Mouse (Mus musculus): Measurements from ENCODE around the gene Atf5. TPM values are rescaled to one million over a fixed set of nuclear protein-coding genes. Genes with fewer than 3 reads are reported as not detected.

Atf5 gene
- polyA plus RNA-seq, 1 experiment from 2014 or later = 5.4 TPM

DNA sequence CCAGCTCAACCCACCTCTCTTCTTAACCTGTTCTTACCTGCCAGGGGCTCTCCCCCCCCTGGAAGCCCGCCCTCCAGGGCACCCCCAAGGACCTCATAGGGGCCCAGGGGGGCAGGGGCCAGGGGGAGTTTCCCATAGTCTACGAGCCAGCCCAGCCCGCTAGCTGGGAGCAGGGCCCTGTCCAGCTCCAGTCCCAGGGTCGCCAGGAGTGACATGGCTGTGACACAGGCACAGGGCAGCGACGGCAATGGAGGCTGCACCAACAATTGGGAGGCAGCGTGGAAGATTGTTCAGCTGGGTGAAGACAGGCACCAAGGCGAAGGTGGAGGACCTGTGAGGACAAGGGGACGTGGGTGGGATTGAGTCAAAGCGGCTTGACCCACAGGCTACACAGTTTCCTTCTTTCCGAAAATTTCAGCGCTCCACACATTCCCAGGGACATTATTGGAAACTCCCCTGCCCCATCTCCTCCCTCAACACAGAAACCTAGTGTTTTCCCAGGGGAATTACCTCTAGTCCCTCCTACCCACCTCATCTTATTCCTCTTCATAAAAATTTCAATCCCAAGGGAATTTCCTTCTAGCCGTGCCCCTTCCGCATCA is 1.4 kb downstream of the Atf5 start:
- Histone ChIP-seq H3K4me3 (peak overlapping the region; percentile 84), H3K4me2 (peak overlapping the region; percentile 88), H3K27me3 (replicated peaks) (no peaks in the 10 kb centered on the region), H3K9me3 (replicated peaks) (no peaks in the 10 kb centered on the region), H3K27ac (peak overlapping the region; percentile 97), H3K4me1 (peaks cover 54% of the 10 kb centered on the region), H3K36me3 (peaks cover 52% of the 10 kb centered on the region), H3K9ac (peak overlapping the region; percentile 97)
- no peak for ATAC-seq
- 44% methylated on average over 14 of the region's 14 CpGs for WGBS (ENCODE audit: insufficient replicate concordance)

DNA sequence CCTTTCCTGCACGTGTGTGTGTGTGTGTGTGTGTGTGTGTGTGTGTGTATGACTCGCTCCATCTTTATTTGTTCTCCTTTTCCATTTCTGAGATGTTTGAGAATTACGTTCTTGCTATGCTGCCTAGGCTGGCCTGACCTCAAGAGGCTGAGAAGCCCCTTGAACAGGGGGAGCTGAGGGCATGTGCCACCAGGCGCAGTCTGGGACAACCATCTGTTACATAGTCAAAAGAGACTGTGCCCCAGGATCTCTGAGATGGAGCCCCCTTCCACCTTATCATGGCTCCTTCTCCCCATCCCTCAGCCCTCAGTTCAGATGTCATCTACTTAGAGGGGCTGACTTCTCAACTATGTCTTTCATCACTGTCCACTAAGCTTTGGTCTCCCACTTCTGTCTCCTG is 2.0 kb downstream of the Atf5 start:
- Histone ChIP-seq H3K27me3 (replicated peaks) (no peaks in the 10 kb centered on the region), H3K4me1 (peaks cover 48% of the 10 kb centered on the region), H3K9me3 (replicated peaks) (no peaks in the 10 kb centered on the region), H3K4me2 (peak overlapping the region; percentile 88), H3K36me3 (peaks cover 45% of the 10 kb centered on the region), H3K4me3 (0 out of 2 replicates have a peak overlapping the region, but pooled peaks have one; percentile 84), H3K27ac (0 out of 2 replicates have a peak overlapping the region, but pooled peaks have one; percentile 97), H3K9ac (no peak overlapping the region)
- no peak for ATAC-seq
- WGBS (ENCODE audit: insufficient replicate concordance) = 80% methylated on average over 3 of the region's 4 CpGs

DNA sequence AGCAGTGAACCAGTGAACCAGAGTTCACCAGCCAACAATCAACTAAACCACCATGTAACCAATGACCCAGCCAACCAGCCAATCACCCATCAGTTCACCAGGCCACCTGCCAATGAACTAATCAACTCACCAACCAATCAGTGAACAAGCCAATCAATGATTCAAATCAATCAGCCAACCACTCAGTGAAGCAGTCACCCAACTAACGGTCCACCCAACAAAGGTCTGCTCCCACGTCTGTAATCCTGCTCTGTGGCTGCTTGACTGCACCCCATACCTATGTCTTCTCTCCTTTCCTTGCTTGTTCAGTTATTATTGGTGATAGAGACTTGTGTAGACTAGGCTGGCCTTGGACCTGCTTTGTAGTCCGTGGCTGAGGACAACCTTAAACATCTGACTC is 2.5 kb downstream of the Atf5 start:
- Histone ChIP-seq H3K27ac (no peak overlapping the region), H3K4me3 (no peak overlapping the region)

DNA sequence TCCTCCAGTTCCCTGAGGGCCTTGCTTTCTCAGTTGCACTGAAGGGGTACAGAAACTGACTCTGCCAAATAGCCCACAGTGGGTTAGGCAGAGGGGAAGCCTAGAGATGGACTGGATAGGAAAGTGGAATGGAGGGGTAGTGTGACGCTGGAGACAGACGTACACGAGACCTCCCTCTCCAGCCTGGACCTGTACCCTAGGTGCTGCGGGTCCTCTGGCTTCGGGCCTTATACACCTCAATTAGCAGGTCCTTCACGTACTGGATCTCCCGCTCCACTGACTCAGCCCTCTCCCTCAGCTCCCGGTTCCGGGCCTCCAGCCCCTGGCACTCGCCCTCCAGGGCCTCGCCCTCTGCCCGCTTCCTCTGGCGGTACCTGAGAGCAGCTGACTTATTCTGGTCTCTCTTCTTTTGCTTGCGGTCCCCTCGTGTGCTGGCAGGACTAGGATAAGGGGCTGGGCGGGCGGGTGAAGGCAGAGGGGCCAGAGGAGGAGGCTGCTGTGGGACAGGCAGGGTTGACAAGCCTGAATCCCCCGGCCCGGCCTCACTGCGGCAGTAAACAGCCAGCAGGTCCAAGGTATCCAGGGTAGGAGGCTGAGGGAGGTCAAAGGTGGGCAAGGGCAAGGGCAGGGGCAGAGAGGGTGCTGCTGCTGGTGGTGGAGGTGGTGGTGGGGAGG is 3.7 kb downstream of the Atf5 start:
- ATAC-seq = no peak
- Histone ChIP-seq H3K9ac (no peak overlapping the region), H3K4me1 (peaks cover 32% of the 10 kb centered on the region), H3K9me3 (replicated peaks) (no peaks in the 10 kb centered on the region), H3K4me3 (no peak overlapping the region), H3K36me3 (peaks cover 34% of the 10 kb centered on the region), H3K27me3 (replicated peaks) (no peaks in the 10 kb centered on the region), H3K27ac (no peak overlapping the region), H3K4me2 (no peak overlapping the region)
- WGBS (ENCODE audit: insufficient replicate concordance) = 77% methylated on average over 20 of the region's 20 CpGs

More for the DNA sequence above, 2.5 kb downstream of the Atf5 start:
- peaks cover 44% of the 10 kb centered on the region for H3K4me1 ChIP-seq
- ATAC-seq = no peak
- no peaks in the 10 kb centered on the region for H3K27me3 ChIP-seq (replicated peaks)
- peaks cover 43% of the 10 kb centered on the region for H3K36me3 ChIP-seq
- no peak overlapping the region for H3K9ac ChIP-seq
- WGBS (ENCODE audit: insufficient replicate concordance) = 70% methylated on average over 3 of the region's 3 CpGs
- no peaks in the 10 kb centered on the region for H3K9me3 ChIP-seq (replicated peaks)
- peak overlapping the region; percentile 88; the same call in 1 of the 2 replicates for H3K4me2 ChIP-seq

DNA sequence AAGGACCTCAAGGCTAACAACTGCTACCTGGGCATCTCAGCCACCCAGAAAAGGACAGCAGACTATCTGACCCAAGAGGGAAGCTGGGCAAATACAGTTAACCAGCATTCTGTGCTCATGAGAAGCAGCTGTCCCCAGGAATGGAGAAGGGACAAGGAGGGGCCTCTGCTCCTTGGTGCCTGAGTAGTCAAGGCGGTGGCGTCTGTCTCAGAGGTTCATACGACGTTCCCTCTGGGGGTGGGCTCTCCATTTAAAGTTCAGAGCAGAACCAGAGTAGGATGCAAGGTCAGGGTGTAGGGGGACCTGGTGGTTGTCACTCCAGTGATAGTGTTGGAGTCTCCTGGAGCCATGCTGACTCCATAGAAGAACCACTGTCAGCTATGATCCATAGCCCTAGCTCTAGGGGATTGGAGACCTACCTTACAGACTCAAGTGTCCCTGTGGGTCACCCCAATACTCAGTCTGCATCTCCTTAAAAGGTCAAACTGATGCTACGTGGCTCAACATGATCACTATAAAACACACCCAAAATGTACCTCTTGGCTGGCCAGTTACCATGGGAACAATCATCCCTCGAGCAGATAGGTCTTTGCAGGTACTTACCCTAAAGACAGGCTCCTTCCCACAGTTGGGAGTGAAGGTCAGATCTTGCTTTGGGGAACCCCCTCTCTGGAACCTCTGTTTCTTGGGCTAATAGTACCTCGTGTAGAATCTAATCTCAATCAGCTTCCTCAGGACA is 5.5 kb downstream of the Atf5 start:
- H3K4me2 ChIP-seq = no peak overlapping the region
- H3K27ac ChIP-seq = no peak overlapping the region
- H3K36me3 ChIP-seq = peaks cover 34% of the 10 kb centered on the region
- H3K4me1 ChIP-seq = peaks cover 24% of the 10 kb centered on the region
- H3K9me3 ChIP-seq (replicated peaks) = no peaks in the 10 kb centered on the region
- H3K4me3 ChIP-seq = no peak overlapping the region
- H3K9ac ChIP-seq = no peak overlapping the region
- H3K27me3 ChIP-seq (replicated peaks) = peaks cover 11% of the 10 kb centered on the region; the same call in 1 of the 2 replicates
- no peak for ATAC-seq
- WGBS (ENCODE audit: insufficient replicate concordance) = 71% methylated on average over 7 of the region's 7 CpGs

DNA sequence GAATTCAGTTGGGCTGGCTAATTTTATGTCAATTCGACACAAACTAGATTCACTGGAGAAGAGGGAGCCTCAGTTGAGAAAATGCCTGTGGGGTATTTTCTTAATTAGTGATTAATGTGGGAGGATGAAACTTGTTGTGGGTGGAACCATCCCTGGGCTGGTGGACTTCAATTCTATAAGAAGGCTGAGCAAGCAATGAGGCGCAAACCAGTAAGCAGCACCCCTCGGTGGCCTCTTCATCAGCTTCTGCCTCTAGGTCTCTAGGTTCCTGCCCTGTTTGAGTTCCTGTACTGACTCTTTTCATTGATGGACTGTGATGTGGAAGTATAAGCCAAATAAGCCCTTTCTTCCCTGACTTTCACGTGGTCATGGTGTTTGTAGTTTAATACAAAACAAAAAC is 6.1 kb downstream of the Atf5 start:
- H3K27ac ChIP-seq = no peak overlapping the region
- peaks cover 22% of the 10 kb centered on the region for H3K4me1 ChIP-seq
- peaks cover 34% of the 10 kb centered on the region for H3K36me3 ChIP-seq
- WGBS (ENCODE audit: insufficient replicate concordance) = 62% methylated on average over 4 of the region's 4 CpGs
- H3K9ac ChIP-seq = no peak overlapping the region
- H3K9me3 ChIP-seq (replicated peaks) = no peaks in the 10 kb centered on the region
- no peak overlapping the region for H3K4me2 ChIP-seq
- H3K4me3 ChIP-seq = no peak overlapping the region
- no peak for ATAC-seq
- H3K27me3 ChIP-seq (replicated peaks) = peaks cover 12% of the 10 kb centered on the region; the same call in 1 of the 2 replicates

DNA sequence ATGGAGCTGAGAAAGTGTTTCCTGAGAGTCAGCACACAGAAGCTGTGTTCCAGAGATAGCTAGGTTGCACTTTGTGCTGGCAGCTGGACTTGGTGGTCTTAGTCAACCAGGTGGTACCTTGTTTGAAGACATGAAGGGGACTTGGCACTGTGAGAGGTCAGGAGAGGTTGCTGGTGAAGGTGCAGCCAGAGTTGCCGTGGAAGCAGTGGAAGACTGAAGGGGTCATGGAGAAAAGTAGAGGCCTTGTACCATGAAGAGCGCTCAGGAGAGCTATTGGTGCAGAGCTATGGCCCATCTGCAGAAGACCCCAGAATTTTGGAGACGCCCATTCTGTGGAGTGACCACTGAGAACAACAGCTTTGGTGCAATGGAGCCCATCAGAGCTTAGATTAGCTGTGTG is 7.0 kb downstream of the Atf5 start:
- Histone ChIP-seq H3K36me3 (peaks cover 28% of the 10 kb centered on the region), H3K4me1 (peaks cover 14% of the 10 kb centered on the region), H3K9me3 (replicated peaks) (no peaks in the 10 kb centered on the region), H3K27me3 (replicated peaks) (peaks cover 16% of the 10 kb centered on the region; the same call in 1 of the 2 replicates), H3K4me3 (no peak overlapping the region), H3K4me2 (no peak overlapping the region), H3K9ac (no peak overlapping the region), H3K27ac (no peak overlapping the region)
- ATAC-seq = no peak
- 66% methylated on average over 3 of the region's 3 CpGs for WGBS (ENCODE audit: insufficient replicate concordance)

DNA sequence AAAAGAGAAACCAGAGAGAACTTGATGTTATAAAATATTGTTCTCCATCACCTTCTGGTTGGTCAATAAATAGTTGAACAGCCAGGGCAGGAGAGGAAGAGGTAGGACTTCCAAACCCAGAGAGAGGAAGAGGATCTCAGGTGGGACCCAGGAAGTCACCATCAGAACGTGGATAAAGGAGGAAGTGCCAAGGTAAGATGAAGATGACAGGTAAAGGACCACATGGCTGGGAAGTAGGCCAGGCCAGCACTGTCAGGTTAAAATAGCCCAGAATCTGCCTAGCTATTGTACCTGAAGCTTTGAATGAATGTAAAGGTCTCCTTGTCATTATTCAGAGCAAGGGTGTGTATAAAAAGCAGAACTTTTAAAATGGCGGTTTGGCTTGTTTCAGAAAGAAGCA is 7.5 kb downstream of the Atf5 start:
- peaks cover 16% of the 10 kb centered on the region; the same call in 1 of the 2 replicates for H3K27me3 ChIP-seq (replicated peaks)
- H3K36me3 ChIP-seq = peaks cover 23% of the 10 kb centered on the region
- ATAC-seq = no peak
- H3K4me1 ChIP-seq = peaks cover 9% of the 10 kb centered on the region; the same call in 1 of the 2 replicates
- no peaks in the 10 kb centered on the region for H3K9me3 ChIP-seq (replicated peaks)
- no peak overlapping the region for H3K4me3 ChIP-seq
- H3K9ac ChIP-seq = no peak overlapping the region
- no peak overlapping the region for H3K27ac ChIP-seq
- no peak overlapping the region for H3K4me2 ChIP-seq
- WGBS (ENCODE audit: insufficient replicate concordance) = 56% methylated on average over 2 of the region's 2 CpGs

DNA sequence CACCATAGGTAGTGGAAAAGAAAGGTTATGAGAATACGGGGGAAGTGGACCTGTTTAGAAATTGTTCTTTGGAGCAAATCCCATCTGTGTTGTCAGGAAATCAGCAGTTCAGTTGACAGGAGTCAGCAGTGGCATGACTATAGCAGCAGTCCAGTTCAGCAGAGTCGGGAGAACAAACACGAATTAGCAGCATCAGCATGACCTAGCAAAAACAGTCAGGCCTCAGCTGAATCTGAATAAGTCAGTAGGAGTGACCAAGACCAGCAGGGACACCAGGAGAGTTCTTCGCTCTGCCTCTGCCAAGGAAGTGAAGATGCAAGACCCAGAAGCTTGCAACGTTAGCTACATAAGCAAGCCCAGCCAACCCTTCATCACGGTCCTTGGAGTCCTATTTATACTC is 23.7 kb downstream of the Atf5 start:
- WGBS (ENCODE audit: insufficient replicate concordance) = 74% methylated on average over 6 of the region's 6 CpGs
- peaks cover 30% of the 10 kb centered on the region for H3K27me3 ChIP-seq (replicated peaks)
- ATAC-seq = no peak
- no peak overlapping the region; the same call in 1 of the 2 replicates for H3K27ac ChIP-seq
- H3K9me3 ChIP-seq (replicated peaks) = peaks cover 24% of the 10 kb centered on the region
- no peaks in the 10 kb centered on the region for H3K4me1 ChIP-seq
- H3K4me3 ChIP-seq = no peak overlapping the region
- H3K9ac ChIP-seq = no peak overlapping the region
- no peak overlapping the region for H3K4me2 ChIP-seq
- no peaks in the 10 kb centered on the region for H3K36me3 ChIP-seq

DNA sequence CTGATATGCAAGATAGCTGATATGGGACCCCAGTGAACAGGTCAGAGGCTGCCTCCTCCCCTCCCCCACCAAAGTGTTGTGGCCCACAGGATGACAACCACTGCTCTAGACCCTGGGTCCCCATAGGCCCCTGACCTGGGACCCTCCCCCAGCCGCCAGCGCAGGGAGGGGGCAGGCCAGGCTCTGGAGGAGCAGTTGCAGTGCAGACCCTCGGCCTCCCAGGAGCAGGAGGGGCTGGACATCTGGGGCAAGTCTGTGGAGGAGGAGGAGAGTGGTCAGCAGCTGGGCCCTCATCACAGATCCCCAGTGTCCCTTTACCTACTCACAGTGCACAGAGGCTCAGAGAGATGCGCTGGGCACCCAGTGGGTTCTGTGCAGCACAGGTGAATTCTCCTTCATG is 26.4 kb downstream of the Atf5 start:
- Histone ChIP-seq H3K27ac (no peak overlapping the region), H3K27me3 (replicated peaks) (peaks cover 39% of the 10 kb centered on the region), H3K9ac (no peak overlapping the region), H3K4me3 (no peak overlapping the region), H3K4me1 (no peaks in the 10 kb centered on the region), H3K9me3 (replicated peaks) (peaks cover 16% of the 10 kb centered on the region), H3K4me2 (no peak overlapping the region), H3K36me3 (no peaks in the 10 kb centered on the region)
- no peak for ATAC-seq
- WGBS (ENCODE audit: insufficient replicate concordance) = 59% methylated on average over 4 of the region's 4 CpGs

DNA sequence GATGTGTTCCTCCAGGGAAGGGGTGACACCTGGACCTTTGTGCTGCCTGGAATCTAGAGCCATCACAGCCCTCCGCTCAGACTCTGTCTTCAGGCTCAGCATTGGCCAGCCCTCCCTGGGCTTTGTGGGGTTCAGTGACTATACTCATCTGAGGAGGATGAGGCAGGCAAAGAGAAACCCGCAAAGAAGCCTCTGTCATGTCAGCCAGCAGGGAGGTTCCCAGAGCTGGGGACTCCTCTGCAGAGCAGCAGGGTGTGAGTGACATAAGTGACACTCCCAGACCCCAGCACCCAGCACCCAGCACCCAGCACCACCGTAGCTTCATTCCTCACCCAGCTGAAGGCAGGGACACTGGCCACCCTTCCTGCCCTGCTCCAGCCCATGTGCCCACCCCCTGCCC is 26.9 kb downstream of the Atf5 start:
- Histone ChIP-seq H3K36me3 (no peaks in the 10 kb centered on the region), H3K4me2 (no peak overlapping the region), H3K4me3 (no peak overlapping the region), H3K9me3 (replicated peaks) (peaks cover 11% of the 10 kb centered on the region), H3K4me1 (no peaks in the 10 kb centered on the region), H3K27me3 (replicated peaks) (peaks cover 39% of the 10 kb centered on the region), H3K27ac (no peak overlapping the region), H3K9ac (no peak overlapping the region)
- 55% methylated on average over 3 of the region's 3 CpGs for WGBS (ENCODE audit: insufficient replicate concordance)
- ATAC-seq = no peak

DNA sequence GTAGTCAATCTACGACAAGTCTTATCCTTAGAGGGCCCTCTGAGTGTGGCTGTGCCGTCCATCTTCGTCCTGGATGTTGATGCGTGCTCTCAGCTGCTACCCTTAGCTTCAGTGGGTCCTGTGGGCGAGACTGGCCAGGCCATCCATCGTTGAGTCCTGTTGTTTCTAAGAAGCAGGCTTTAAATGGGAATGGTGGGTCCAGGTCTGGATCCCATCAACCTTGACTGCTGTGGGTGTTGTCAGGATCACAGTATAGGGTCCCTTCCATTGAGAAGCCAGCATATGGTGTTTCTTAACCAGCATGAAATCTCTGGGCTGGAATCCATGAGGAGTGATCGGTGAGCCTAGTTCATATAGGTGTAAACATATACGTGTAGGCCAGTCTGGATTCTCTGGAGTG is 36.4 kb downstream of the Atf5 start:
- no peak overlapping the region for H3K4me3 ChIP-seq
- peaks cover 27% of the 10 kb centered on the region for H3K36me3 ChIP-seq
- H3K9ac ChIP-seq = no peak overlapping the region
- no peak overlapping the region for H3K27ac ChIP-seq
- no peak overlapping the region for H3K4me2 ChIP-seq
- H3K4me1 ChIP-seq = peaks cover 19% of the 10 kb centered on the region
- ATAC-seq = no peak
- 74% methylated on average over 8 of the region's 8 CpGs for WGBS (ENCODE audit: insufficient replicate concordance)
- H3K9me3 ChIP-seq (replicated peaks) = no peaks in the 10 kb centered on the region
- peaks cover 8% of the 10 kb centered on the region; the same call in 1 of the 2 replicates for H3K27me3 ChIP-seq (replicated peaks)
